Mouse (Mus musculus) neural tube, embryonic 13.5 days (tissue): Measurements from ENCODE around the gene Camta1. TPM values are rescaled to one million over a fixed set of nuclear protein-coding genes. Genes with fewer than 3 reads are reported as not detected.

Experiments
- ATAC-seq: fragments of 200-750 bp; cut with Nextera tagmentation; 2 replicates; pipeline ENCODE4 v1.8.0; 2017; ENCODE audit warnings: low read depth, mild to moderate bottlenecking, moderate TSS enrichment, moderate library complexity
- H3K27ac ChIP-seq: fragments of 300-500 bp; sonication (generic); replicated peaks from 2 replicates; pipeline ENCODE4 v1.5.1; 2015; ENCODE audit warnings: moderate library complexity, mild to moderate bottlenecking, inconsistent platforms
- H3K27me3 ChIP-seq: fragments of 300-500 bp; sonication (generic); 2 replicates; pipeline ENCODE4 v1.6.1; 2015; ENCODE audit warnings: mild to moderate bottlenecking, inconsistent platforms
- H3K36me3 ChIP-seq: fragments of 300-500 bp; sonication (generic); 2 replicates; pipeline ENCODE4 v1.6.1; 2015; ENCODE audit warnings: mild to moderate bottlenecking, inconsistent platforms
- H3K4me1 ChIP-seq: fragments of 300-500 bp; sonication (generic); replicated peaks from 2 replicates; pipeline ENCODE4 v1.6.1; 2015; ENCODE audit warnings: inconsistent platforms
- H3K4me2 ChIP-seq: fragments of 300-500 bp; sonication (generic); 2 replicates; pipeline ENCODE4 v1.6.1; 2015; ENCODE audit warnings: inconsistent platforms, mild to moderate bottlenecking, moderate library complexity
- H3K4me3 ChIP-seq: fragments of 300-500 bp; sonication (generic); 2 replicates; pipeline ENCODE4 v1.5.1; 2015; ENCODE audit warnings: mild to moderate bottlenecking, inconsistent platforms
- H3K9ac ChIP-seq: fragments of 300-500 bp; sonication (generic); 2 replicates; pipeline ENCODE4 v1.6.1; 2015; ENCODE audit warnings: moderate library complexity, mild to moderate bottlenecking, inconsistent platforms
- H3K9me3 ChIP-seq: fragments of 300-500 bp; sonication (generic); 2 replicates; pipeline ENCODE4 v1.6.1; 2016; ENCODE audit warnings: inconsistent platforms
- WGBS: fragments of 180-500 bp; shearing (Covaris S2); methylation state at CpG from one replicate; pipeline ENCODE4 v1.1.7; 2015; 5-methylcytosine and 5-hydroxymethylcytosine counted together
- polyA plus RNA-seq: library from polyadenylated mRNA; unstranded; fragments of >200 nt; fragmentation: Nextera tagmentation; extraction: Ambion mirVana; gene quantifications from 2 replicates; pipeline ENCODE4 v1.2.1, GENCODE M21; 2015

The Camta1 gene
- polyA plus RNA-seq, 1 experiment from 2014 or later = 165 TPM

- no peaks in the 10 kb centered on the region for H3K9me3 ChIP-seq
- H3K27ac ChIP-seq = peak overlapping the region; percentile 98
- peaks cover 44% of the 10 kb centered on the region for H3K4me1 ChIP-seq
- ATAC-seq = no peak
- peak overlapping the region; percentile 52 for H3K4me2 ChIP-seq
- H3K27me3 ChIP-seq = no peaks in the 10 kb centered on the region
- peak overlapping the region; percentile 64 for H3K9ac ChIP-seq
- H3K36me3 ChIP-seq = no peaks in the 10 kb centered on the region
- H3K4me3 ChIP-seq = no peak overlapping the region
- 39% methylated on average over 5 of the region's 5 CpGs for WGBS
These were observed 724.0 kb downstream of the Camta1 start for GRCm38 (mm10) chr4:151137701-151138100.

GRCm38 (mm10) chr4:151135491-151135890 is 726.2 kb downstream of the Camta1 start:
- peaks cover 41% of the 10 kb centered on the region for H3K4me1 ChIP-seq
- no peak overlapping the region for H3K27ac ChIP-seq
- H3K36me3 ChIP-seq = no peaks in the 10 kb centered on the region
- no peak overlapping the region for H3K4me2 ChIP-seq
- H3K9me3 ChIP-seq = no peaks in the 10 kb centered on the region
- no peak overlapping the region for H3K9ac ChIP-seq
- H3K4me3 ChIP-seq = no peak overlapping the region
- ATAC-seq = no peak
- H3K27me3 ChIP-seq = no peaks in the 10 kb centered on the region
- 88% methylated on average over 8 of the region's 8 CpGs for WGBS

GRCm38 (mm10) chr4:151133760-151134159 is 727.9 kb downstream of the Camta1 start:
- no peak for ATAC-seq
- Histone ChIP-seq H3K36me3 (no peaks in the 10 kb centered on the region), H3K4me1 (peaks cover 37% of the 10 kb centered on the region), H3K27me3 (no peaks in the 10 kb centered on the region), H3K27ac (no peak overlapping the region), H3K9ac (no peak overlapping the region), H3K4me3 (no peak overlapping the region), H3K9me3 (no peaks in the 10 kb centered on the region), H3K4me2 (no peak overlapping the region)
- WGBS = 67% methylated on average over 4 of the region's 4 CpGs

GRCm38 (mm10) chr4:151132493-151132892 is 729.2 kb downstream of the Camta1 start:
- WGBS = 85% methylated on average over 9 of the region's 9 CpGs
- ATAC-seq = no peak

GRCm38 (mm10) chr4:151130756-151131490 is 730.8 kb downstream of the Camta1 start:
- peak overlapping the region; percentile 9; the same call in 1 of the 2 replicates for H3K9ac ChIP-seq

More at GRCm38 (mm10) chr4:151132493-151132892, 729.2 kb downstream of the Camta1 start:
- Histone ChIP-seq H3K9me3 (no peaks in the 10 kb centered on the region), H3K9ac (no peak overlapping the region), H3K4me2 (no peak overlapping the region), H3K4me3 (no peak overlapping the region), H3K27ac (no peak overlapping the region), H3K4me1 (peaks cover 32% of the 10 kb centered on the region), H3K36me3 (no peaks in the 10 kb centered on the region), H3K27me3 (no peaks in the 10 kb centered on the region)

GRCm38 (mm10) chr4:151129725-151130557 is 731.7 kb downstream of the Camta1 start:
- WGBS = 60% methylated on average over 16 of the region's 16 CpGs
- Histone ChIP-seq H3K4me3 (peak overlapping the region; percentile 49), H3K4me1 (peaks cover 55% of the 10 kb centered on the region)

More at GRCm38 (mm10) chr4:151130756-151131490, 730.8 kb downstream of the Camta1 start:
- Histone ChIP-seq H3K36me3 (peaks cover 8% of the 10 kb centered on the region; the same call in 1 of the 2 replicates), H3K4me1 (peaks cover 47% of the 10 kb centered on the region), H3K27ac (peak overlapping the region; percentile 100), H3K4me2 (no peak overlapping the region), H3K27me3 (no peaks in the 10 kb centered on the region), H3K4me3 (no peak overlapping the region), H3K9me3 (no peaks in the 10 kb centered on the region)
- no peak for ATAC-seq
- WGBS = 66% methylated on average over 9 of the region's 9 CpGs

GRCm38 (mm10) chr4:151128641-151129541 is 732.8 kb downstream of the Camta1 start:
- H3K4me2 ChIP-seq = peak overlapping the region; percentile 75
- no peaks in the 10 kb centered on the region for H3K27me3 ChIP-seq
- H3K9me3 ChIP-seq = no peaks in the 10 kb centered on the region
- peaks cover 23% of the 10 kb centered on the region for H3K36me3 ChIP-seq
- peak; percentile 84 for ATAC-seq
- H3K4me3 ChIP-seq = peak overlapping the region; percentile 49
- H3K4me1 ChIP-seq = peaks cover 55% of the 10 kb centered on the region
- peak overlapping the region; percentile 100 for H3K27ac ChIP-seq
- WGBS = under 1% methylated on average over 69 of the region's 69 CpGs
- H3K9ac ChIP-seq = peak overlapping the region; percentile 92

More at GRCm38 (mm10) chr4:151129725-151130557, 731.7 kb downstream of the Camta1 start:
- H3K9me3 ChIP-seq = no peaks in the 10 kb centered on the region
- no peak for ATAC-seq
- peak overlapping the region; percentile 92 for H3K9ac ChIP-seq
- H3K36me3 ChIP-seq = peaks cover 16% of the 10 kb centered on the region
- peak overlapping the region; percentile 75 for H3K4me2 ChIP-seq
- H3K27ac ChIP-seq = peak overlapping the region; percentile 100
- no peaks in the 10 kb centered on the region for H3K27me3 ChIP-seq

- H3K36me3 ChIP-seq = peaks cover 29% of the 10 kb centered on the region
- peaks cover 55% of the 10 kb centered on the region for H3K4me1 ChIP-seq
- H3K4me2 ChIP-seq = peak overlapping the region; percentile 75
- peak overlapping the region; percentile 92 for H3K9ac ChIP-seq
- no peaks in the 10 kb centered on the region for H3K9me3 ChIP-seq
- no peaks in the 10 kb centered on the region for H3K27me3 ChIP-seq
- H3K27ac ChIP-seq = peak overlapping the region; percentile 100
- H3K4me3 ChIP-seq = peak overlapping the region; percentile 49
- WGBS = 6% methylated on average over 9 of the region's 10 CpGs
- ATAC-seq = peak; percentile 55
These were observed 733.8 kb downstream of the Camta1 start for GRCm38 (mm10) chr4:151127636-151128548.

GRCm38 (mm10) chr4:151118883-151119282 is 742.8 kb downstream of the Camta1 start:
- Histone ChIP-seq H3K9ac (no peak overlapping the region), H3K4me3 (no peak overlapping the region), H3K36me3 (peaks cover 47% of the 10 kb centered on the region), H3K27me3 (no peaks in the 10 kb centered on the region), H3K4me1 (no peaks in the 10 kb centered on the region; the same call in 1 of the 2 replicates), H3K27ac (no peak overlapping the region), H3K4me2 (no peak overlapping the region), H3K9me3 (no peaks in the 10 kb centered on the region)
- WGBS = 80% methylated on average over 3 of the region's 3 CpGs
- no peak for ATAC-seq

- Histone ChIP-seq H3K36me3 (0 out of 2 replicates have a peak, but pooled peaks cover 9% of the 10 kb centered on the region), H3K27ac (no peak overlapping the region), H3K9me3 (no peaks in the 10 kb centered on the region), H3K9ac (no peak overlapping the region), H3K4me3 (no peak overlapping the region), H3K27me3 (no peaks in the 10 kb centered on the region), H3K4me2 (no peak overlapping the region), H3K4me1 (peaks cover 3% of the 10 kb centered on the region)
- no peak for ATAC-seq
- WGBS = 91% methylated on average over 7 of the region's 7 CpGs
These were observed 747.1 kb downstream of the Camta1 start for GRCm38 (mm10) chr4:151114574-151114973.
